Mouse (Mus musculus): ENCODE results near the gene Oat.

Oat gene

GRCm38 (mm10) chr7:132541566-132541965, 34.6 kb downstream of the Oat start:
- DNase-seq (ENCODE audit: low spot score) = no peak

GRCm38 (mm10) chr7:132540597-132540996, 35.6 kb downstream of the Oat start:
- DNase-seq (ENCODE audit: low spot score) = no peak

GRCm38 (mm10) chr7:132529206-132529605, 47.0 kb downstream of the Oat start:
- DNase-seq (ENCODE audit: low spot score) = no peak

GRCm38 (mm10) chr7:132513419-132513982, 62.7 kb downstream of the Oat start:
- no peak for DNase-seq (ENCODE audit: low spot score)

GRCm38 (mm10) chr7:132509110-132509509, 67.1 kb downstream of the Oat start:
- DNase-seq (ENCODE audit: low spot score) = no peak

Data from urinary bladder, postnatal 10 days (tissue).